Mouse (Mus musculus) adrenal gland, postnatal 0 days (tissue): Measurements from ENCODE around the gene Mccc1. TPM values are rescaled to one million over a fixed set of nuclear protein-coding genes. Genes with fewer than 3 reads are reported as not detected.

Source experiments
- polyA plus RNA-seq: library from polyadenylated mRNA; unstranded; fragments of >200 nt; fragmentation: Nextera tagmentation; extraction: Ambion mirVana; gene quantifications from 2 replicates; pipeline ENCODE4 v1.2.1, GENCODE M21; 2015

Mccc1 gene
- polyA plus RNA-seq = 25.0 and 53.0 TPM in 2 replicates

DNA sequence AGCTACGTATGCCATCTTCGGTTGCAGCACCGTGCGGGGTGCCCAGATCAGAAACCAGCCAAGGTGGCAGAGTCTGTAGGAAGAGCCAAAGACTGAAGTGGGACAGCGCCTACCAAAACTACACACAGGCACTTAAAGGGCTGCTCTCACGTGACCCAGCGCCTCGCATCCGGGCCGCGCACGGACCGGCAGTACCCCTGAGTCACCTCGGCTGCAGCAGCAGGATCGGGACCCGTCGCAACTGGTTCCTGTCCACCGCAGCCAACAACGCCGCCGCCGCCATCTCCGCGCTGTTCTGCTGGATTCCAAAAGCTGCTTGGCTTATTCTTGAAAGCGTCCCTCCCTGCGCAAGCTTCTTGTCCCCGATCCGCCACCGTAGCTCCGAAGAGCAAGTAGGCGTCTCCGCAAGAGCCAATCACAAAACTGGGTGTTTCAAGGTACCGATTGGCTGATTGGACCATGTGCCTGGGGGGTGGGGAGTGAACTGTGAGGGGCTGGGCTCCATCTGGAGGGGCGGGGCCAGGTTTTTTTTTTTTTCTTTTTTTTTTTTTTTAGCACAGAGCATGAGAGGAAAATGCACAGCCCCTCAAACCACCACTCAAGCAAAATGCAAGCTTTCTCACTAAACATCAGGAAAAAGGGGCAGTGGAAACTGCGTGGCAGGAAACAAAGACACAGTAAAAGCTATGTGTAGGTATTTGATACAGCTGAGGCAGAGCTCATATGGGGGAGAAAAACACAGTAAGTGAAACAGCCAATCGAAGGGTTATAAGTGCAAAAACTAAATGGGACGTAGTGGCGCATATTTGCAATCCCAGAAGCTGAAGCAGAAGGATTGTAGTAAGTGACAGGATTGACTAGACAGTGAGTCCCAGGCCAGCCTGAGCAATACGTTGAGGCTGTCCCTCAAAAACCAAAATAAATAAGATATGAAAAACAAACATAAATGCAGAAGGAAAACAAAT is at the start of gene Mccc1:
TSS of gene Mccc1 (minus strand) at position 404 of the 965 bp plus-strand sequence.

DNA sequence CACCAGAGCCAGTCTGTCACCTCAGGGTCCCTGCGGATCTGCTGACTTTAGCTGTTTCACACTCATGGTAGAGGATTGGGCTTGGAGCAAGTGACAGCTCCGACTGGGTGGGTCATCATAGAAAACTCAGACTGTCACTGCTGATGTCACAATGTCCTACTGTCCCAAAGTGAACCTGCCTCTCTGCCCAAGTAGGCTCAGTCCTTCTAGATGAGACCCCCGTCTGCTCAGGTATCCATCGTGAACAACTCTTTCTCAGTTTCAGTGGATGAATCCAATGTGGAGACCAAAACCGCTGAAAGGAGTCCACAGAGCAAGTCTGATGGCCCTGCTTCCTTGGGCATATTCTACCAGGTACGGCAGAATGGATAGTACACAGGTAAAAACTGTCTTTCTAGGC is 63.1 kb downstream of the Mccc1 start, which contains the start of gene Dcun1d1:
TSS of gene Dcun1d1 (minus strand) at position 101 of the 400 bp plus-strand sequence.

Other genes with a start within 250 kb of the Mccc1 start
- gene Atp11b, start 246.6 kb downstream of the Mccc1 start, polyA plus RNA-seq = 11.3 and 17.5 TPM in 2 replicates
- gene Dcun1d1, start 63.2 kb downstream of the Mccc1 start, polyA plus RNA-seq = 107 and 128 TPM in 2 replicates
- gene Ccdc144b, start 52.9 kb upstream of the Mccc1 start, polyA plus RNA-seq = not detected in 2 replicates
- gene Acad9, start 65.3 kb upstream of the Mccc1 start, polyA plus RNA-seq = 44.6 and 65.9 TPM in 2 replicates
- 3.9 and 5.3 TPM in 2 replicates for gene D3Ertd254e, start 150.3 kb upstream of the Mccc1 start, polyA plus RNA-seq
- gene Qrfpr, start 221.6 kb upstream of the Mccc1 start, polyA plus RNA-seq = not detected in 2 replicates